Mouse (Mus musculus): ENCODE measurements around the gene Mfge8. TPM values are rescaled to one million over a fixed set of nuclear protein-coding genes. Genes with fewer than 3 reads are reported as not detected.

Gene Mfge8
- total RNA-seq, 4 experiments from 2014 or later = 183 to 219 (median 203) TPM

- no peak for DNase-seq (ENCODE audit: low spot score in 2 of 2)
These were observed 18.5 kb downstream of the Mfge8 start for GRCm38 (mm10) chr7:79130385-79130784.

GRCm38 (mm10) chr7:79129883-79130282 is 19.0 kb downstream of the Mfge8 start:
- DNase-seq (ENCODE audit: low spot score in 2 of 2) = no peak

GRCm38 (mm10) chr7:79123465-79123864 is 25.4 kb downstream of the Mfge8 start:
- DNase-seq (ENCODE audit: low spot score in 2 of 2) = no peak

- DNase-seq (ENCODE audit: low spot score in 2 of 2) = no peak
These were observed 35.0 kb downstream of the Mfge8 start for GRCm38 (mm10) chr7:79113848-79114247.

GRCm38 (mm10) chr7:79096492-79096891 is 52.4 kb downstream of the Mfge8 start:
- DNase-seq (ENCODE audit: low spot score in 2 of 2) = no peak

- no peak for DNase-seq (ENCODE audit: low spot score in 2 of 2)
These were observed 59.7 kb downstream of the Mfge8 start for GRCm38 (mm10) chr7:79089111-79089510.

Other genes starting within 250 kb of the Mfge8 start
- gene Isg20, start 235.6 kb downstream of the Mfge8 start, total RNA-seq (2022) = 1 to 10 TPM in 2 of 4 experiments, under 1 TPM in 1, not detected in 1; 0.57 to 1.5 (median 1.1) TPM
- 1 to 10 TPM; 3.7 to 4.7 (median 4.4) TPM for gene Acan, start 95.6 kb downstream of the Mfge8 start, total RNA-seq (2022)
- gene Hapln3, start 18.0 kb downstream of the Mfge8 start, total RNA-seq (2022) = 1 to 10 TPM; 1.2 to 2.4 (median 1.9) TPM
- gene Abhd2, start 124.1 kb upstream of the Mfge8 start, total RNA-seq (2022) = 100 to 1,000 TPM; 106 to 135 (median 117) TPM
- gene Rlbp1, start 238.0 kb upstream of the Mfge8 start, total RNA-seq (2022) = 10 to 100 TPM; 21.9 to 25.6 (median 25.1) TPM
- gene Fanci, start 242.9 kb upstream of the Mfge8 start, total RNA-seq (2022) = 1 to 10 TPM in 1 of 4 experiments, under 1 TPM in 3; 0.39 to 1.2 (median 0.69) TPM